Mouse (Mus musculus) ovary, postnatal 36 days (tissue): ENCODE data around the gene Camsap2.

Experiments
- DNase-seq: peaks from one replicate; pipeline ENCODE4 v3.0.0; 2022; ENCODE audit warnings: low spot score, mixed read lengths

Camsap2 gene

DNA sequence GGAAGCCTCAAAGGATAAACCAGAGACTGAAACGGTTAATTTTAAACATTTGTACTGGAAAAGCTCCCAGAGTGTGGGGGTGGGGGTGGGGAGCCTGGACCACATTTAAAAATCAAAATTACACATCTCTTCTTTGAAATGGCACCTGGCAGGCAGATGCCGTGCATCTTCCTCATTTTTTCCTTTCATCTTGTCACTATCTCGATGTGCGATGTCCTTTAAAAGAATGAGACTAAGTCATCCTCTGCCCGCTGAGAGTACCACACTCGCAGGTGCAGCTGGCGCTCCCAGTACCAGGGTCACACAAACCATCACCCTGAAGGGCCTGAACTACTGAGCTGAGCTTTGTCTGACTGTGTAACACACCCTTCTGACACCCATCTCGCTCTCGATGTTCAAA is 87.4 kb downstream of the Camsap2 start:
- no peak for DNase-seq

DNA sequence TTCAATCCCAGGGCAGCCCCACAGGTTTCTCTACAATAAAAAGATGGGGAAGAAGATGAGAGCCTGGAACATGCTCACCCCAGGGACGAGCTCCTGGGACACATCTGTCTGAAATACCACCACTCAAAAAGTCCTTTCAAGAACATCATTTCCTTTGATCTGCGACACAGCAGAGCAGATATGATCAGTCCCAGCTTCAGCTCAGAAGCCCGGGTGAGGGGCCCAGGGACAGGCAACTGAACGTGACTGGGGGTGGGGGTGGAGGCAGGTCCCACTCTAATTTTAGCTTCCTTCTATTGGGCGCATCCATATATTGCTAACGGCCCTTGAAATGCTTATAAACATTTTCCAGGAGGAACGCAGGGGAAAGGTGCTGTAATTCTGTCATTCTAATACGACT is 90.2 kb downstream of the Camsap2 start:
- no peak for DNase-seq

- no peak for DNase-seq
These were observed 90.7 kb downstream of the Camsap2 start for GRCm38 (mm10) chr1:136255174-136255573.

DNA sequence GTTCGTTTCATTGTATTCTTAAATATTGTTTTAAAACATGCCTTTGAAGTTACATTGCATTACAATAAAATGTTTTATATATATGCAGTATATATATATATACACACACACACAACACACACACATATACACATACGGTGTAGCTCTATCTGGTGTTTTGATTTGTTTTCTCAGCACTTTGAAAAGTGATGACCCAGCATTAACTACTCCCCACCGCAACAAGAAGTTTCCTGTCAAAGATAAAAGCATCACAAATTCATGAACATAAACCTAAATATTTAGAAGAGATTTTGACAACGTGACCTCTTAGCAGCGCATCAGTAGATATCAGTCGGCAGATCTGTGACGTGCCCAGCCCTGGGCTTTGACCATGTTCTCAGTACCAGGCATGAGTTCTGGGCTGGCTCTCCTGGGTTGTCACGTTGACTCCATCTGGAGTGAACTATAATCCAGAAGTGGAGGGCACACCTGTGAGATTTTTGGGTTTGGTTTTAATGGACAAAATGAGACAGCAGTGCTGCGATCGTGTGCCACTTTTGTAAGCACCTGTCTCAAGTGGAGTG is 91.3 kb downstream of the Camsap2 start:
- DNase-seq: no peak

DNA sequence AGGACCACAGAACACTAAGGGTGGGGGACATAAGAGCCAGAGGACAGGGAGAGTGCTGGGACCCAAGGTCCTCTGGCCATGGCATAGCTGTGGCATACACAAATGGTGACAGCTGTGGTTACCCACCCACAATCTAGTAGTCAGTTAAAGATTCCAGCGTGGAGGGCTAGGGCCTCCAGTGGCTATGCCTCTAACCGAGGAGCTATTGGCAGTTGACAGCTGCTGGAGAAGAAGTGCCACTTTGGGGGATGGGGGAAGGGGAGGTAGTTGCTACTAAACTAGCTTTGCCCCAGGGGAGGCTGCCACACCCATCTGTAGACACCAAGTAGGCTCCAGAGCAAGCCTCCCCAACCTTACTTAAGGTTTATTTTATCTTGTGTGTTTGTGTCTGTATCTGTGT is 92.4 kb downstream of the Camsap2 start:
- DNase-seq: no peak

DNA sequence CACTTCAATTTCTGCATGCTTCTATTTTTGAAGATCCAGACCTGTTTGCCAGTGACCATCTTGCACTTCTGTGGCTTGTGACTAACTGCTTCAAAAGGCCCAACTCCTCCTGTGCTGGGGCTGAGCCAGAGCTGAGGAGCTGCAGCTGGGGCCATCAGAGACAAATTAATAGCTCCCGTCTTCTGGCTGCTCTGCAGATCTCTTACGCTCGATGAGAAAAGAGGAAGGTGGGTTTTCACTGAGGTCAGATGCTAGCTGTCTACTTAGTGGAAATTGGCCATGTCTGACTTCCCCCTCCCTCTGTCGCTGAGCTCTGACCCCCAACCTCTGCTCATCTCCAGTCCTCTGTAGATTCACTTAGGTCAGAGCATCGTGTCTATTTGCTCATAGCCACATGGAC is 96.2 kb downstream of the Camsap2 start:
- DNase-seq: no peak

GRCm38 (mm10) chr1:136247393-136247792 is 98.5 kb downstream of the Camsap2 start:
- no peak for DNase-seq

- no peak for DNase-seq
These were observed 101.4 kb downstream of the Camsap2 start for GRCm38 (mm10) chr1:136244469-136244868.

- no peak for DNase-seq
These were observed 104.1 kb downstream of the Camsap2 start for GRCm38 (mm10) chr1:136241801-136242200.

GRCm38 (mm10) chr1:136238495-136238894 is 107.4 kb downstream of the Camsap2 start:
- no peak for DNase-seq

GRCm38 (mm10) chr1:136234595-136235092 is 111.3 kb downstream of the Camsap2 start:
- no peak for DNase-seq

GRCm38 (mm10) chr1:136233892-136234594 is 111.9 kb downstream of the Camsap2 start, which contains the start of gene Inava:
TSS of gene Inava (minus strand) at chr1:136234264.
- DNase-seq: peak; percentile 32

DNA sequence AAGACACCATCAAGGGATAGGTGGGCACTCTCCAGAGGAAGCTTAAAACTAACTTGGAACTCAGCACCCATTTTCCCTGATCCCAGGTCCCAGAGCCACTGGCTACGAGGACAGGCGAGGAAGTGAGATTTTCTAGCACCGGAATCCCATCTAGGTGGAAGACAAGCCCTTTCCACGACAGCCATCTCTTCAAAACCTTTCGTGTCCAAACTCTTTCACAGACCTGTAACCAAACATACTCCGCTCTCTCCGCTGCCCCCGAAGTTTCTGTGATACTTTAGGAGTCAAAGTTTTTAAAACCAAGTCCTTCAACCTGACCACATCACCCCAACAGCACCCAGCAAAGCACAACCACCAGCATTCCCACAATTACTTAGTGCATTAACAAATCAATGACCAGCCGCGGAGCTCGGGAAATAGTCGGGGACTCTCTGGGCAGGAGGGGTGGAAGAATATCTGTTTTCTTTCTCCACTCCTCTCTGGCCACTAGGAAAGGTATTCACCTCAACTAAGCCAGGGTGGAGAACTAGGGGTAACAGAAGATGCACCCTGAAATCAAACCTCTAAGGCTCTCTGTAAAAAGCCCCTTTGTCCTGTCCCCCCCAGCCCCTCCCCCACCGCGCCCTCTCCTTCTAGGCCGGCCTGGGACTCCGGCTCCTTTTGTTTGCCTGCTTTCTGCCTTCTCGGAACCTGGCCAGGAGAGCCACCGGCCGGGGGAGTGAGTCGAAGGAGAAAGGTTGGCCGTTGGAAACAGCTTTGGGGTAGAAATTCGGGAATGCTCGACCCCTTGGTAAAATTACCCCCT is 112.7 kb downstream of the Camsap2 start:
- DNase-seq: no peak

DNA sequence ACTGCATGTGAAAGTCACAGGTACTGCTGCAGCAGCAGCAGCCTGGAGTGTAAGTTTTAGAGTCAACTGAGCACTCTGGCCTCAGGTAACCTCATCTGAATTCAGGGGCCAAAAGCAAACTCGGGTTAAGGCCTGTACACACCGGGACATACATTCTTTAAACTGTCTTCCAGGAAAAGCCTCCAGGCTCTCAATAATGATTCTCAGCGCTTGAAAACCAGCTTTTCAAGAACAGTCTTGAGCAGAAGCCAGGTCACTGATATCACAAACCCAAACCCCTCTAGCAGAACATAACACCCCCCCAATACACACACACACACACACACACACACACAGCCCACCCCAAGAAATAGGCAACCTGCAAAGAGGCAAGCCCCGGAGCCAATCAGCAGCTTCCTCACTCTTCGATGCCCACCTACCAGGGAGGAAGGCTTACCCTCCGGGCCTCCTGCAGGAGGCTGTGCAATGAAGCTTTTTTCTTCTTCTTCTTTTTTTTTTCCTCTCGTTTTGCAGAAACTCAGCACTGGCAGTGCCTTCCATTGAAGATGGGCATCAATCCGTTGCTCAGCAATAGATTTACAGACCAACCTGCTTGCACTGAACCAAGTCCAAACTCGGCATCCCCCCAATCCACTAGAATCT is 113.5 kb downstream of the Camsap2 start:
- no peak for DNase-seq

GRCm38 (mm10) chr1:136231596-136231995 is 114.3 kb downstream of the Camsap2 start:
- no peak for DNase-seq

- peak; percentile 33 for DNase-seq
These were observed 115.7 kb downstream of the Camsap2 start for GRCm38 (mm10) chr1:136230201-136230600.

GRCm38 (mm10) chr1:136229040-136229373 is 116.9 kb downstream of the Camsap2 start:
- no peak for DNase-seq

- no peak for DNase-seq
These were observed 117.4 kb downstream of the Camsap2 start for GRCm38 (mm10) chr1:136228328-136229039.

- DNase-seq: peak; percentile 38
These were observed 118.0 kb downstream of the Camsap2 start for GRCm38 (mm10) chr1:136227870-136228269.

DNA sequence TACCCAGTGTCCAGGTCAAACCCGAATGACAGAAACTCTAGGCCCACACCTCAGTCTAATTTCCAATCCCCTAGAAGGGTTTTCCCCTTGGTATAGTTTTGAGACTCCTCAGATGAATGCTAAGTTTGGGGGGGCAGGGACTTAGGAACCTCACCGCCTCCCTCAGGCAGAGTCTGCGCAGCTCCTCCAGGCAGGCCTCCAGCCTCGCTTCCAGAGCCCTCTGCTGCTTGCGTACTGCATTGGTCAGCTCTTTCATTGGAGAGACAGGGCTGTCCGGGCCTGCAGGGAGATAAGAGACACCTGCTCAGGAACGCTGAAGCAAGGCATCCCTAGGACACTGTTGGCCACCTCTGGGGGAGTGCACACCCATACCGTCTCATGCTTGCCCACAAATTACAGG is 119.3 kb downstream of the Camsap2 start:
- DNase-seq: no peak

DNA sequence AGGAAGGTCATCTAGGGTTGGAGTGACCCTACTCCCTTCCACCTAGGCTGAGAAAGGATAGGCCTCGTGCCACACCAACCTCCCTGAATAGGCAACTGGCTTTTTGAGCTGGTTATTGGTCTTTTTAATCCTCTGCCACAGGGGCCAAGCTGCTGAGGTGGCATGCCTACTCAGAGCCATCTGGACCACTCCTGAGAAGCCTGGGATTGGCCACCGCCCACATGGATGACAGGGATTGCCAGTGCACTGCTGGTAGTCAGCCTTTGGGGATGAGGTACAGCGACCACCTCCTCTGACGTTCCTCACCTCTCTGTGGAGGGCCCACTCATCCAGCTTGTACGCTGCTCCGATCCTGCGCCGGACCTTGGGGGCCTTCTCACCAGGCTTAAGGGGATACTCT is 120.1 kb downstream of the Camsap2 start:
- DNase-seq: no peak
